Mouse (Mus musculus) midbrain, embryonic 16.5 days (tissue): ENCODE results near the gene Sbk1. TPM values are rescaled to one million over a fixed set of nuclear protein-coding genes. Genes with fewer than 3 reads are reported as not detected.
A peak's percentile ranks its signal among the peaks of the same experiment; 100 is the strongest.

Experiments used
- ATAC-seq: fragments of 200-750 bp; cut with Nextera tagmentation; 2 replicates; pipeline ENCODE4 v1.8.0; 2017; ENCODE audit warnings: moderate TSS enrichment
- H3K27ac ChIP-seq: fragments of 300-500 bp; sonication (generic); 2 replicates; pipeline ENCODE4 v1.5.1; 2014; ENCODE audit warnings: mild to moderate bottlenecking, low read length, mixed read lengths
- H3K27me3 ChIP-seq: fragments of 300-500 bp; sonication (generic); 2 replicates; pipeline ENCODE4 v1.6.1; 2014; ENCODE audit warnings: low read depth, low read length, mixed read lengths; ENCODE audit not compliant: control insufficient read depth, insufficient read depth
- H3K36me3 ChIP-seq: fragments of 300-500 bp; sonication (generic); 2 replicates; pipeline ENCODE4 v1.6.1; 2014; ENCODE audit warnings: mild to moderate bottlenecking, low read length, moderate library complexity, mixed read lengths; ENCODE audit not compliant: control insufficient read depth, insufficient read depth
- H3K4me1 ChIP-seq: fragments of 300-500 bp; sonication (generic); 2 replicates; pipeline ENCODE4 v1.6.1; 2014; ENCODE audit warnings: mild to moderate bottlenecking, low read length, mixed read lengths; ENCODE audit not compliant: control insufficient read depth, insufficient read depth
- H3K4me2 ChIP-seq: fragments of 300-500 bp; sonication (generic); 2 replicates; pipeline ENCODE4 v1.6.1; 2014; ENCODE audit warnings: mild to moderate bottlenecking, low read length, mixed read lengths
- H3K4me3 ChIP-seq: fragments of 300-500 bp; sonication (generic); 2 replicates; pipeline ENCODE4 v1.5.1; 2014; ENCODE audit warnings: low read depth, mild to moderate bottlenecking, low read length, moderate library complexity, mixed read lengths
- H3K9ac ChIP-seq: fragments of 300-500 bp; sonication (generic); 2 replicates; pipeline ENCODE4 v1.6.1; 2014; ENCODE audit warnings: low read depth, low read length, mixed read lengths
- H3K9me3 ChIP-seq: fragments of 300-500 bp; sonication (generic); replicated peaks from 2 replicates; pipeline ENCODE4 v1.6.1; 2014; ENCODE audit warnings: mild to moderate bottlenecking, low read length, mixed read lengths; ENCODE audit not compliant: control insufficient read depth, poor library complexity, severe bottlenecking
- WGBS: fragments of 180-500 bp; shearing (Covaris S2); extraction: QIAGEN DNeasy Blood & Tissue Kit; methylation state at CpG from one replicate; pipeline ENCODE4 v1.1.7; 2014; 5-methylcytosine and 5-hydroxymethylcytosine counted together
- polyA plus RNA-seq: library from polyadenylated mRNA; unstranded; fragments of >200 nt; fragmentation: Nextera tagmentation; extraction: Ambion mirVana; gene quantifications from 2 replicates; pipeline ENCODE4 v1.2.1, GENCODE M21; 2015

Sbk1 gene
- polyA plus RNA-seq, 1 experiment from 2014 or later, result 233 TPM

GRCm38 (mm10) chr7:126274137-126274536 lies 1.7 kb downstream of the Sbk1 start:
- WGBS, result 8% methylated on average over 3 of the region's 3 CpGs
- ATAC-seq, result no peak

GRCm38 (mm10) chr7:126274626-126275025 lies 2.2 kb downstream of the Sbk1 start:
- H3K36me3 ChIP-seq, result peaks cover 5% of the 10 kb centered on the region; the same call in 1 of the 2 replicates
- peak overlapping the region; percentile 87 for H3K4me2 ChIP-seq
- peaks cover 57% of the 10 kb centered on the region for H3K4me1 ChIP-seq
- peak overlapping the region; percentile 61 for H3K27ac ChIP-seq
- no peak for ATAC-seq
- H3K27me3 ChIP-seq, result no peaks in the 10 kb centered on the region
- peak overlapping the region; percentile 100 for H3K9ac ChIP-seq
- peak overlapping the region; percentile 88 for H3K4me3 ChIP-seq
- WGBS, result 0% methylated on average over 4 of the region's 4 CpGs
- no peaks in the 10 kb centered on the region for H3K9me3 ChIP-seq

More at GRCm38 (mm10) chr7:126274137-126274536, 1.7 kb downstream of the Sbk1 start:
- Histone ChIP-seq H3K9me3 (no peaks in the 10 kb centered on the region), H3K4me3 (peak overlapping the region; percentile 88), H3K4me1 (peaks cover 52% of the 10 kb centered on the region), H3K4me2 (peak overlapping the region; percentile 87), H3K27ac (peak overlapping the region; percentile 98), H3K27me3 (no peaks in the 10 kb centered on the region), H3K36me3 (peaks cover 5% of the 10 kb centered on the region; the same call in 1 of the 2 replicates), H3K9ac (peak overlapping the region; percentile 100)

GRCm38 (mm10) chr7:126275711-126276110 lies 3.3 kb downstream of the Sbk1 start:
- Histone ChIP-seq H3K27ac (no peak overlapping the region), H3K4me2 (peak overlapping the region; percentile 87), H3K27me3 (no peaks in the 10 kb centered on the region), H3K4me3 (peak overlapping the region; percentile 88), H3K36me3 (peaks cover 5% of the 10 kb centered on the region; the same call in 1 of the 2 replicates), H3K9ac (peak overlapping the region; percentile 100), H3K4me1 (peaks cover 61% of the 10 kb centered on the region), H3K9me3 (no peaks in the 10 kb centered on the region)
- WGBS, result 83% methylated on average over 5 of the region's 5 CpGs
- no peak for ATAC-seq

GRCm38 (mm10) chr7:126276297-126276696 lies 3.9 kb downstream of the Sbk1 start:
- H3K9ac ChIP-seq, result peak overlapping the region; percentile 100
- H3K27me3 ChIP-seq, result no peaks in the 10 kb centered on the region
- no peaks in the 10 kb centered on the region for H3K9me3 ChIP-seq
- 39% methylated on average over 6 of the region's 6 CpGs for WGBS
- H3K27ac ChIP-seq, result no peak overlapping the region
- ATAC-seq, result no peak
- peak overlapping the region; percentile 87 for H3K4me2 ChIP-seq
- H3K4me1 ChIP-seq, result peaks cover 58% of the 10 kb centered on the region
- H3K36me3 ChIP-seq, result peaks cover 5% of the 10 kb centered on the region
- peak overlapping the region; percentile 88 for H3K4me3 ChIP-seq

- 31% methylated on average over 22 of the region's 22 CpGs for WGBS
- Histone ChIP-seq H3K27me3 (no peaks in the 10 kb centered on the region), H3K36me3 (peaks cover 13% of the 10 kb centered on the region), H3K9me3 (no peaks in the 10 kb centered on the region), H3K4me3 (peak overlapping the region; percentile 88), H3K4me1 (peaks cover 60% of the 10 kb centered on the region), H3K27ac (no peak overlapping the region; the same call in 1 of the 2 replicates), H3K4me2 (peak overlapping the region; percentile 87), H3K9ac (peak overlapping the region; percentile 100)
- no peak for ATAC-seq
These were observed 5.3 kb downstream of the Sbk1 start for GRCm38 (mm10) chr7:126277536-126278295.

GRCm38 (mm10) chr7:126278799-126279198 lies 6.4 kb downstream of the Sbk1 start:
- H3K27ac ChIP-seq, result no peak overlapping the region
- peaks cover 60% of the 10 kb centered on the region for H3K4me1 ChIP-seq
- H3K4me3 ChIP-seq, result no peak overlapping the region
- peaks cover 13% of the 10 kb centered on the region for H3K36me3 ChIP-seq
- WGBS, result 82% methylated on average over 5 of the region's 5 CpGs
- no peak for ATAC-seq
- H3K4me2 ChIP-seq, result no peak overlapping the region
- no peaks in the 10 kb centered on the region for H3K27me3 ChIP-seq
- no peak overlapping the region for H3K9ac ChIP-seq
- no peaks in the 10 kb centered on the region for H3K9me3 ChIP-seq

GRCm38 (mm10) chr7:126279774-126280482 lies 7.5 kb downstream of the Sbk1 start:
- no peak overlapping the region for H3K27ac ChIP-seq
- H3K27me3 ChIP-seq, result no peaks in the 10 kb centered on the region
- ATAC-seq, result no peak
- H3K4me2 ChIP-seq, result no peak overlapping the region
- peaks cover 69% of the 10 kb centered on the region for H3K4me1 ChIP-seq
- peaks cover 15% of the 10 kb centered on the region for H3K36me3 ChIP-seq
- WGBS, result 70% methylated on average over 8 of the region's 8 CpGs
- H3K4me3 ChIP-seq, result no peak overlapping the region
- H3K9me3 ChIP-seq, result no peaks in the 10 kb centered on the region
- no peak overlapping the region for H3K9ac ChIP-seq

- no peak for ATAC-seq
- 73% methylated on average over 6 of the region's 6 CpGs for WGBS
These were observed 8.3 kb downstream of the Sbk1 start for GRCm38 (mm10) chr7:126280696-126281095.

More at GRCm38 (mm10) chr7:126280696-126281095, 8.3 kb downstream of the Sbk1 start:
- no peak overlapping the region for H3K9ac ChIP-seq
- H3K36me3 ChIP-seq, result peaks cover 15% of the 10 kb centered on the region
- H3K27ac ChIP-seq, result no peak overlapping the region
- H3K9me3 ChIP-seq, result no peaks in the 10 kb centered on the region
- peaks cover 69% of the 10 kb centered on the region for H3K4me1 ChIP-seq
- H3K4me3 ChIP-seq, result no peak overlapping the region
- H3K4me2 ChIP-seq, result no peak overlapping the region
- no peaks in the 10 kb centered on the region for H3K27me3 ChIP-seq
